Mouse (Mus musculus) adipose tissue, adult 10 weeks (tissue): ENCODE data around the gene Cdh20. TPM values are rescaled to one million over a fixed set of nuclear protein-coding genes. Genes with fewer than 3 reads are reported as not detected.

Experiments
- polyA plus RNA-seq: library from polyadenylated mRNA; stranded (reverse); fragments of 350-450 nt; fragmentation: Illumina TruSeq; extraction: RNeasy Lipid Tissue Mini Kit (QIAGEN cat#74804); gene quantifications from one replicate; pipeline ENCODE4 v1.2.3, GENCODE M21; 2014; ENCODE audit warnings: low read depth, low replicate concordance

Cdh20 gene
- polyA plus RNA-seq, result 0.37 TPM

DNA sequence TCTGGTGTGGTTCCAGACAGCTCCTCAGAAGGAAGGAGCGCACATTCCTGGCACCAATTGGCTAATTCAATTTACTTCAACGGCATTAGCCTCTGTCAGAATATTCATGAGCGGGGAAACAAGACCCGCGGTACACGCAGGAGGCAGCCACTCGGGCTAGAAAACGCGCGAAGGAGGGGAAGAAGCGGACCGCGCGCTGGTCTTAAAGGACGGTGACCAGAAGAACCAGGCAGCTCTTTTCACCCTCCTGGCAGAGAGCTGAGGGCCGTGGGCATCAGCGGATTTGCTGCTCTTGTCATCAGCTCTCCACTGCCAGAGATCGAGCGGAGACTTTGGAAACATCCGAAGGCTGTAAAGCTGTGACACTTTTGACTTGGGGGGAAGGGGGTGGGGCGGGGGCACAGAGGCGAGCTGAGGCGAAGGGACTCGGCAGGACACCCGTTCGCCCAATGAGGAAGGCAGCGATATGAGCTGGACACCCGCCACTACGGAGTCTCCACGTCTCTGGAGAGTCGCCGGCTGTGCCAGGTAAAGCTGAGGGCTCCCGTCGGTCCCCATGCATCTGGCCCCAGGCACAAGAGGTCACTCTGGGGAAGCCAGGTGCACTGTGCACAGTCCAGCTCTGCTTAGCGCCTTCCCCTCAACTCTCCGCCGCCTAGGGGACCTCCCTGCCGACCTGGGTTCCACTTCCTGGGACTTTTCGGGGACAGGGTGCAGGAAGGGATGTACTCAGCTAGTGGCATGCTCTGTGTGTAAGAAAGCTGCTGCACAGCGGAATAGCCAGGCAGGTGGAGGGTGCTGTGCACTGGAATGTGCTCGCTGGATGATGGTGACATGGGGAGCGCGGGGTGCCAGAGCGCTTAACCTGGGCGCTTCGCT is at the start of gene Cdh20:
Gene Cdh20, plus strand, starts transcription at position 159 of the 879 bp plus-strand sequence.

